Mouse (Mus musculus) lung, adult 2 months (tissue): ENCODE measurements around the gene Esrra. TPM values are rescaled to one million over a fixed set of nuclear protein-coding genes. Genes with fewer than 3 reads are reported as not detected.

Experiments
- DNase-seq: peaks from one replicate; pipeline ENCODE4 v3.0.0; 2022
- H3K4me1 ChIP-seq: fragments of 200-500 bp; 2 replicates; pipeline ENCODE4 v1.6.1; 2011; ENCODE audit warnings: low read length; ENCODE audit not compliant: control insufficient read depth, insufficient read depth
- H3K4me3 ChIP-seq: fragments of 200-500 bp; replicated peaks from 2 replicates; pipeline ENCODE3; 2011; ENCODE audit warnings: low read depth, mild to moderate bottlenecking, control low read depth, low read length; ENCODE audit errors: extremely low read depth
- CTCF ChIP-seq: fragments of 200-500 bp; IDR thresholded peaks from 2 replicates; pipeline ENCODE4 v1.5.1; 2011; ENCODE audit warnings: mild to moderate bottlenecking, low read length, control low read depth; ENCODE audit not compliant: insufficient read depth
- POLR2A ChIP-seq: fragments of 200-500 bp; IDR thresholded peaks from 2 replicates; pipeline ENCODE4 v1.6.1; 2011; ENCODE audit warnings: low read depth, mild to moderate bottlenecking, control low read depth, low read length, borderline replicate concordance; ENCODE audit errors: extremely low read depth
- WGBS: fragments of 180-500 bp; shearing (Covaris S2); methylation state at CpG from one replicate; pipeline ENCODE4 v1.1.7; 2018; 5-methylcytosine and 5-hydroxymethylcytosine counted together
- polyA plus RNA-seq: library from polyadenylated mRNA; depleted of rRNA; stranded (reverse); fragments of >200 nt; gene quantifications from 2 replicates; pipeline ENCODE4 v1.2.3, GENCODE M21; 2012; rRNA removed

The Esrra gene
- polyA plus RNA-seq, 1 experiment = 43.8 TPM

DNA sequence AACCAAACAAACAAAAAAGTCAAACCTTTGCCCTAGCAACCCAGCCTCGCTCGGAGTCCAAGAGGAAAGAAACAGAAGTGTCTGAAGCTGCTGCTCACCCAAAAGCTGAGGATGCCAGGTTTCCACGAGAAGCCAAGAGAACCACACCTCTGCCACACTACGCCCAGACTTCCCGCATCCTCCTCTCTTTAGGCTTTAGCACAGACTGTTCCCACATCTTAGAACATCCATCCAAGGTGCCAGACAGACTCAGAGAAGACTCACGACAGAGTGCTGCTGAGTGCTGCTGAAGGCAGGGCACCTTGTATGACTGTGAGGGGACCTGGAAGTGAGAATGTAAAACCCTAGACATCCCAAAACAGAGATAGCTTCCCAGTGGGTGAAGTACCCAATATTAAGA lies 45.8 kb downstream of the Esrra start:
- WGBS = 84% methylated on average over 6 of the region's 6 CpGs
- TF ChIP-seq POLR2A = no peak
- no peak for TF ChIP-seq CTCF
- no peak for DNase-seq
- no peak overlapping the region for H3K4me3 ChIP-seq
- no peaks in the 10 kb centered on the region for H3K4me1 ChIP-seq

DNA sequence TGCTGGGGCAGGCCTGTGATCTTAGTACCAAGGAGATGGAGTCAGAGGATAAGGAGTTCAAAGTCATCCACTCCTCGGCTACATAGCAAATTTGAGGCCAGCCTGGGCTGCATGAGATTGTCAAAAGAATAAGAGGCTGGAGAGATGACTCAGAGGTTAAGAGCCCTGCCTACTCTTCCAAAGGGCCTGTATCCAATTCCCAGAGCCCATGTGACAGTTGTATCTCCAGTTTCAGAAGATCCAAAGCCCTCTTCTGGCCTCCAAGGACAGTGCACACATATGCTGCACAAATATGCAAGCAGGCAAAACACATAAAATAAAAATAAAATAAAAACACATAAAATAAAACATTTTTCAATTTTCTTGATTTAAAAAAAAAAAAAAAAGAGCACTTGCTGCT lies 47.4 kb downstream of the Esrra start:
- TF ChIP-seq CTCF (no peak), POLR2A (no peak)
- 74% methylated on average over 1 of the region's 1 CpGs for WGBS
- H3K4me1 ChIP-seq = peaks cover 2% of the 10 kb centered on the region; the same call in 1 of the 2 replicates
- DNase-seq = no peak
- no peak overlapping the region for H3K4me3 ChIP-seq

DNA sequence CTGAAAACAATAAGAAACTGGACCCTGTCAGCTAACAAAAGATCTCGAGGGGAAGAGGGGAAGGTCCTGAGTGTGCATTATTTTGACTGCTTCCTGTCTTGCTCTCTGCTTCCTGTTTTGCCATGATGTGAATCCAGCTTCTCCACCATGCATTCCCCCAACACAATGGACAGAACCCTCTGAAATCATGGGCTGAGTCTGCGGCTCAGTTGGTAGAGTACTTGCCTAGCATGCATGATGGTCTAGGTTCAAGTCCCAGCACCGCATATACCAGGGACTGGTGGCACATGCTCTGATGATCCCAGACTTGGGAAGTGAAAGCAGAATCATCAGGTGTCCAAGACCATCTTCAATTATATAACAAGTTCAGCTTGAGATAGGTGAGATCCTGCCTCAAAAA lies 48.9 kb downstream of the Esrra start:
- H3K4me3 ChIP-seq = no peak overlapping the region
- TF ChIP-seq CTCF = no peak
- no peak for DNase-seq
- WGBS = 51% methylated on average over 3 of the region's 3 CpGs
- H3K4me1 ChIP-seq = peaks cover 4% of the 10 kb centered on the region; the same call in 1 of the 2 replicates

DNA sequence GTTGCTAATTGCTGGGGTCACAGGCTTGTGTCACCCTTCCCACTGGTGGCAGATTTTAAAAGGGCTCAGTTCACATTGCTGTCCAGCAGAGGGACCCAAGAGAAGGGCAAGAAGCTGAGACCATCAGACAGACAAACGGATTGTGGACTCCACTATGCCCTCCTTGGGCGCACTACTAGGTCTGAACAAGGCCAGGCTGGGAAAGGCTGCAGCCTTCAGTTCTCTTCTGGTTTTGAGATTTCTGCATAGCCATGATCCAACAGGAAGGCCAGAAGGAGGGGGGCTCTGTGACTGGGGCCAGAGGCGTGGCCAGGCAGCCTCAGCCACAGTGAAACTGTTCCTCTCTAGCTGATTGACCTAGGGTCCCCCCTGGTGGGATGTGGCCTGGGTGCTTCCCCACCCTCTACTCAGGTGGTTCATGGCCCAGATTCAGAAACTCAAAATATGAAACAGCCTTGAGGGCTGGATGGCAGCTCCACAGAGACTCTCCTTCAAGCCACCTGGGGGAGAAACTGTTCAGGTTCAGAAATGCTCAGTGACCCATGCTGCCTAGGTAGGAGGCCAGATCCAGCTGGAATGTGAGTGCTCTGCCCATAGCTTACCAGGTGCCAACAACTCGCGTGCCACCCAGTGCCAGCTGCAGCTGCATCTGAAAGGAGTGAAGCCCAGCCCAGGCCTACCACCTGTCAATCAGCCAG lies 49.9 kb downstream of the Esrra start:
- no peak overlapping the region for H3K4me3 ChIP-seq
- peaks cover 4% of the 10 kb centered on the region; the same call in 1 of the 2 replicates for H3K4me1 ChIP-seq
- TF ChIP-seq CTCF (peak; percentile 59), POLR2A (no peak)
- no peak for DNase-seq
- WGBS = 54% methylated on average over 5 of the region's 5 CpGs

DNA sequence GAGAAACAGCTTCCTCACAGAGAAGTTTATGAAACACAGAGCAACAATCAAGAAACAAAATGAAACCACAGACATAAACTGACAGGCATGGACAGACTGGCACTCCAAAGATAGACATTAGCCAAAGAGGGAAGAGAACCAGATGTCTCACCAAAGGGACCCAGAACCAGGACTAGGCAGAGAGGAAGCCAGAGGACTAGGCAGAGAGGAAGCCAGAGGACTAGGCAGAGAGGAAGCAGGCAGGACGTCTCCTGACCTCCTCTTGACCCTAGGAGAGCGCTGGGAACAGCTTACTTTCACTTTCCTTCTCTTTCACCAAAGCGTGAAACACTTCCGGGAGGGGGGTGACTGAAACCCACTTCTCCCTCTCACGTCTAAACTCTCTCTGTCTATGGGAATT lies 52.3 kb downstream of the Esrra start:
- WGBS = 0% methylated on average over 5 of the region's 5 CpGs
- peak; percentile 66 for DNase-seq

DNA sequence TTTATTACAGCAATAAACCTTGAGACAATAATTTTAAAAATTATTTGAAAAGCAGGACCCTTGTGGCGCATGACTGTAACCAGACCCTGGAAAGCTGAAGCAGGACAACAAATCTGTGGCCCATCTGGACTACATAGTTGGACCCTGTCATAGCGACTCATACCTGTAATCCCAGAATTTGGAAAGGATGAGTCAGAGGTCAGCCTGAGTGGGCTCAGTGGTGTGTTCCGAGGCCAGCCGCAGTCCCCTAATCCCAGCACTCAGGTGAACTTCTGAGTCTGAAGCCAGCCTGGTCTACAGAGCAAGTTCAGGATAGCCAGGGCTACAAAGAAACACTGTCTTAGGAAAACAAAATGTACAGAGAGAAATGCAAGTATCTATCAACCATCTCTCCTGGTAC lies 60.2 kb downstream of the Esrra start:
- DNase-seq = no peak
- H3K4me1 ChIP-seq = peaks cover 2% of the 10 kb centered on the region; the same call in 1 of the 2 replicates
- TF ChIP-seq CTCF (no peak), POLR2A (no peak)
- no peak overlapping the region for H3K4me3 ChIP-seq
- 95% methylated on average over 4 of the region's 4 CpGs for WGBS

More for the DNA sequence above, 52.3 kb downstream of the Esrra start:
- Histone ChIP-seq H3K4me3 (peak overlapping the region; percentile 43), H3K4me1 (peaks cover 4% of the 10 kb centered on the region; the same call in 1 of the 2 replicates)
- TF ChIP-seq POLR2A (peak; percentile 48; the same call in 1 of the 2 replicates), CTCF (no peak)

Other genes starting within 250 kb of the Esrra start
- gene Rps6ka4, start 81.2 kb downstream of the Esrra start, polyA plus RNA-seq = 45.9 and 49.8 TPM in 2 replicates
- 17.3 and 19.9 TPM in 2 replicates for gene Ccdc88b, start 63.6 kb downstream of the Esrra start, polyA plus RNA-seq
- 115 and 120 TPM in 2 replicates for gene Trmt112, start 12.1 kb downstream of the Esrra start, polyA plus RNA-seq
- gene Prdx5, start 11.7 kb downstream of the Esrra start, polyA plus RNA-seq = 110 and 148 TPM in 2 replicates
- 0.16 and 0.49 TPM in 2 replicates for gene Catsperz, start 3.6 kb upstream of the Esrra start, polyA plus RNA-seq
- 0.17 TPM in 1 of 2 replicates, not detected in the other for gene Kcnk4, start 12.7 kb upstream of the Esrra start, polyA plus RNA-seq
- gene Bad, start 20.0 kb upstream of the Esrra start, polyA plus RNA-seq = 57.3 and 75.5 TPM in 2 replicates
- gene Gpr137, start 20.7 kb upstream of the Esrra start, polyA plus RNA-seq = 77.6 and 85.1 TPM in 2 replicates
- 47.1 and 53.6 TPM in 2 replicates for gene Ppp1r14b, start 53.2 kb upstream of the Esrra start, polyA plus RNA-seq
- gene Plcb3, start 54.7 kb upstream of the Esrra start, polyA plus RNA-seq = 109 and 124 TPM in 2 replicates
- 42.3 and 51.3 TPM in 2 replicates for gene Fkbp2, start 58.7 kb upstream of the Esrra start, polyA plus RNA-seq
- gene Vegfb, start 65.8 kb upstream of the Esrra start, polyA plus RNA-seq = 30.1 and 35.3 TPM in 2 replicates
- gene Dnajc4, start 70.8 kb upstream of the Esrra start, polyA plus RNA-seq = 36.9 and 38.9 TPM in 2 replicates
- 27.5 and 29.9 TPM in 2 replicates for gene Nudt22, start 74.3 kb upstream of the Esrra start, polyA plus RNA-seq
- gene Trpt1, start 74.3 kb upstream of the Esrra start, polyA plus RNA-seq = 15.1 and 15.6 TPM in 2 replicates
- 36.8 and 41.6 TPM in 2 replicates for gene Fermt3, start 97.7 kb upstream of the Esrra start, polyA plus RNA-seq
- 25.0 and 31.4 TPM in 2 replicates for gene Stip1, start 118.2 kb upstream of the Esrra start, polyA plus RNA-seq
- gene Macrod1, start 135.0 kb upstream of the Esrra start, polyA plus RNA-seq = 42.0 and 44.3 TPM in 2 replicates
- gene Flrt1, start 183.9 kb upstream of the Esrra start, polyA plus RNA-seq = 0.29 and 0.40 TPM in 2 replicates